In the genomic region with DNA sequence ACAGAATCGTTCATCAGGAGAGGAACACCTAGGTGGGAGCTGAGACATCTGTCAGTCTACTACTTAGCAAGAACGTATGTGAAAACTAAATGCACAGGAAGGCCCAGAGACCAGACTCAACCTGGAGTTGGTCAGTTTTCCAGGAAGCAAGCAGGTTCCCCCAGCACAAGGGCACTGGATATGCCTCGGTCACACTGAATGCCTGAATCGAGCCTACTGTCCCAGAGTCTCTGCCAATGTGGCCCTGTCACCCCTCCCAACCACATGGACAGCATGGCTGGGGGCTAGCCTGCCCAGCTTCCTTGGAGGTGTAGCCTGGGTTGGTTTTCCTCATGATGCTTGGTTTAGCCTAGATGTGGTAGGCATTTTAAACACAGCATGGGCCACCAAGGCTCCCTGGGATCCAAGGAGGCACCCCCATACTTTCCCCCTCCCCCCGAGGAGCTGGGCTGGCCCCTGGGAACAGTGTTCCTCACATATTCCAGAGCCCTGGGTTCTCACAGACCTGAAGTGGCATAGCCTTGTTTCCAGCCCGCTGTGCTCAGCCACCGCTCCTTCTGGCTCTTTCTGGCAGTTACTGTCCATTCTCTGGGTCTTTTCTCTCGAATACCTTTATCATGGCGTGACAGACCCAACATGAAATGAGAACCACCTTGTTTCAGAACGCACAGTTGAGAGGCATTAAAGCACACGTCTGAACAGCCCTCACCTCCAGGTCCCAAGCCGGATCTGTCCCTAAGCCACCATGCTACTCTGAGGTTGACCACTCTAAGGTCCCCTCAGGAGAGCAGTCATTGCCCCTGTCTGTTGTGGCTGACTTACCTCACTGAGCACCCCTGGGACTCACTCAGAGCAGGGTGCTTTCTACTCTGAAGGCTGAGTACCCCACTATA, we compare ENCODE assay signal across 12 mouse cellular contexts. TPM values are rescaled to one million over a fixed set of nuclear protein-coding genes. Genes with fewer than 3 reads are reported as not detected.
A peak's percentile ranks its signal among the peaks of the same experiment; 100 is the strongest.
DNase-seq lines count a peak whose midpoint lies in the region; ATAC-seq and TF ChIP-seq lines count a peak whose summit lies in the region.
"Had no signal": no experiment of that assay in that cellular context is flagged by ENCODE, and none has a peak within 500 bp of the region (broad histone marks: within the 10 kb centered on the region; RNA-seq: fewer than 3 reads in every experiment).

No protein-coding gene starts in this region.

- peaks cover 47% of the 10 kb centered on the region for H3K36me3 ChIP-seq in kidney, embryonic 15.5 days
- H3K36me3 ChIP-seq in spleen, adult 2 months (ENCODE audit: control insufficient read depth, insufficient read depth, low read length) = peaks cover 32% of the 10 kb centered on the region
- H3K36me3 ChIP-seq in heart, embryonic 16.5 days (ENCODE audit: control insufficient read depth, insufficient read depth) = peaks cover 30% of the 10 kb centered on the region
- peaks cover 35% of the 10 kb centered on the region for H3K36me3 ChIP-seq in stomach, embryonic 16.5 days (ENCODE audit: control insufficient read depth, insufficient read depth, low read length)

- DNase-seq in kidney, postnatal 4 days = no peak
- DNase-seq in spleen, adult 2 months (ENCODE audit: low read depth in 1 of 2, low spot score in 2 of 2) = no peak
- DNase-seq in spleen, postnatal 14 days (ENCODE audit: low spot score in 2 of 2) = no peak
- DNase-seq: cerebellum, postnatal 25 days; kidney, postnatal 25 days; right cerebral cortex, adult 18-20 months had no signal

- ATAC-seq in kidney, embryonic 15.5 days (replicated peaks; ENCODE audit: low FRiP score) = no peak
- no peak for ATAC-seq in heart, embryonic 16.5 days (replicated peaks; ENCODE audit: extremely low read depth, insufficient read depth, low FRiP score)
- ATAC-seq in stomach, embryonic 16.5 days (ENCODE audit: insufficient read depth, low FRiP score) = no peak
- ATAC-seq in frontal cortex, adult (ENCODE audit: low TSS enrichment) = no peak

- H3K4me3 ChIP-seq in kidney, embryonic 15.5 days (replicated peaks) = no peak overlapping the region
- H3K4me3 ChIP-seq in spleen, adult 2 months (ENCODE audit: extremely low read depth, insufficient read depth, insufficient read length) = no peak overlapping the region
- no peak overlapping the region for H3K4me3 ChIP-seq in heart, embryonic 16.5 days (ENCODE audit: low read length)
- H3K4me3 ChIP-seq in stomach, embryonic 16.5 days (replicated peaks; ENCODE audit: low read length) = no peak overlapping the region
- H3K4me3 ChIP-seq: neural tube, embryonic 12.5 days had no signal

- no peak overlapping the region for H3K9ac ChIP-seq in kidney, embryonic 15.5 days
- 0 out of 2 replicates have a peak overlapping the region, but pooled peaks have one; percentile 3 for H3K9ac ChIP-seq in heart, embryonic 16.5 days (ENCODE audit: low read length)
- peak overlapping the region; percentile 54 for H3K9ac ChIP-seq in stomach, embryonic 16.5 days (ENCODE audit: low read length)
- H3K9ac ChIP-seq: hindbrain, embryonic 14.5 days; neural tube, embryonic 12.5 days had no signal

- H3K9me3 ChIP-seq in kidney, embryonic 15.5 days (replicated peaks) = no peaks in the 10 kb centered on the region
- no peaks in the 10 kb centered on the region for H3K9me3 ChIP-seq in heart, embryonic 16.5 days (replicated peaks; ENCODE audit: control insufficient read depth, low read length)
- no peaks in the 10 kb centered on the region for H3K9me3 ChIP-seq in stomach, embryonic 16.5 days (replicated peaks; ENCODE audit: control insufficient read depth, low read length)
- H3K9me3 ChIP-seq: neural tube, embryonic 12.5 days had no signal

- TF ChIP-seq CTCF in spleen, adult 2 months (IDR thresholded peaks at IDR 0.05; ENCODE audit: extremely low read depth, insufficient read depth, insufficient read length, insufficient replicate concordance) = no peak

- no peak overlapping the region for H3K4me2 ChIP-seq in kidney, embryonic 15.5 days
- H3K4me2 ChIP-seq in heart, embryonic 16.5 days (ENCODE audit: low read depth, low read length) = no peak overlapping the region
- H3K4me2 ChIP-seq in stomach, embryonic 16.5 days (ENCODE audit: low read depth, low read length) = no peak overlapping the region
- H3K4me2 ChIP-seq: hindbrain, embryonic 14.5 days; neural tube, embryonic 12.5 days had no signal

- no peak for TF ChIP-seq POLR2A in spleen, adult 2 months (IDR thresholded peaks at IDR 0.05; ENCODE audit: low read depth, low read length)

- H3K4me1 ChIP-seq in kidney, embryonic 15.5 days = peaks cover 9% of the 10 kb centered on the region
- H3K4me1 ChIP-seq in spleen, adult 2 months (ENCODE audit: control insufficient read depth, insufficient read depth, insufficient read length) = peaks cover 35% of the 10 kb centered on the region
- H3K4me1 ChIP-seq in heart, embryonic 16.5 days (ENCODE audit: control insufficient read depth, insufficient read depth, low read length) = peaks cover 31% of the 10 kb centered on the region
- peaks cover 30% of the 10 kb centered on the region for H3K4me1 ChIP-seq in stomach, embryonic 16.5 days (ENCODE audit: control insufficient read depth, insufficient read depth, low read length)

- peak overlapping the region; percentile 1; the same call in 1 of the 2 replicates for H3K27ac ChIP-seq in kidney, embryonic 15.5 days
- H3K27ac ChIP-seq in spleen, adult 2 months (ENCODE audit: insufficient read depth, low read length) = peak overlapping the region; percentile 84
- peak overlapping the region; percentile 77 for H3K27ac ChIP-seq in heart, embryonic 16.5 days (ENCODE audit: low read length)
- H3K27ac ChIP-seq in stomach, embryonic 16.5 days (ENCODE audit: low read length) = peak overlapping the region; percentile 86
- H3K27ac ChIP-seq: hindbrain, embryonic 14.5 days; neural tube, embryonic 12.5 days had no signal

- no peaks in the 10 kb centered on the region for H3K27me3 ChIP-seq in kidney, embryonic 15.5 days
- no peaks in the 10 kb centered on the region for H3K27me3 ChIP-seq in spleen, adult 2 months (ENCODE audit: control insufficient read depth, insufficient read depth, low read length)
- H3K27me3 ChIP-seq in heart, embryonic 16.5 days (ENCODE audit: control insufficient read depth, insufficient read depth, low read length) = no peaks in the 10 kb centered on the region
- no peaks in the 10 kb centered on the region for H3K27me3 ChIP-seq in stomach, embryonic 16.5 days (ENCODE audit: control insufficient read depth, insufficient read depth, low read length)
- H3K27me3 ChIP-seq: neural tube, embryonic 12.5 days had no signal

- 84% methylated on average over 12 of the region's 12 CpGs for WGBS in kidney, embryonic 15.5 days
- 85% methylated on average over 12 of the region's 12 CpGs for WGBS in spleen, adult 2 months
- 78% methylated on average over 12 of the region's 12 CpGs for WGBS in heart, embryonic 16.5 days
- 86% methylated on average over 12 of the region's 12 CpGs for WGBS in stomach, embryonic 16.5 days

RNA-seq across cellular contexts. Expression of a gene that starts 12.4 kb away (rescaled TPM):
- 17.5 and 18.5 TPM in 2 replicates for polyA plus RNA-seq in kidney, embryonic 15.5 days (2015; fragmentation: Nextera tagmentation; extraction: Ambion mirVana)
- polyA plus RNA-seq in spleen, adult 2 months (2012; rRNA removed) = 56.4 and 67.8 TPM in 2 replicates
- 13.0 and 18.6 TPM in 2 replicates for polyA plus RNA-seq in heart, embryonic 16.5 days (2015; fragmentation: Nextera tagmentation; extraction: Ambion mirVana)
- 18.4 and 20.2 TPM in 2 replicates for polyA plus RNA-seq in stomach, embryonic 16.5 days (2015; fragmentation: Nextera tagmentation; extraction: Ambion mirVana)

Comparison
In these comparisons a context has a peak if more than half of its experiments do, and no peak if none do; other contexts are left out.
1. H3K27ac ChIP-seq: peak in every context shown above with its lines; median percentile 86 in stomach, embryonic 16.5 days; 84 in spleen, adult 2 months; 77 in heart, embryonic 16.5 days; 1 in kidney, embryonic 15.5 days.